Mouse (Mus musculus) erythroblast, embryonic 14.5 days (primary cell): Measurements from ENCODE around the gene Hsp90ab1. TPM values are rescaled to one million over a fixed set of nuclear protein-coding genes. Genes with fewer than 3 reads are reported as not detected.

Experiments
- H3K27me3 ChIP-seq: 2 replicates; pipeline ENCODE4 v1.6.1; 2012; ENCODE audit warnings: inconsistent platforms; ENCODE audit not compliant: control insufficient read depth
- H3K36me3 ChIP-seq: 2 replicates; pipeline ENCODE4 v1.6.1; 2012; ENCODE audit warnings: mild to moderate bottlenecking, inconsistent platforms; ENCODE audit not compliant: control insufficient read depth
- H3K4me1 ChIP-seq: 2 replicates; pipeline ENCODE4 v1.6.1; 2012; ENCODE audit warnings: inconsistent platforms; ENCODE audit not compliant: control insufficient read depth
- H3K4me3 ChIP-seq: replicated peaks from 2 replicates; pipeline ENCODE3; 2012; ENCODE audit warnings: moderate library complexity, mild to moderate bottlenecking, inconsistent platforms
- H3K9me3 ChIP-seq: 2 replicates; pipeline ENCODE4 v1.6.1; 2012; ENCODE audit warnings: low read length, inconsistent platforms, mixed read lengths; ENCODE audit not compliant: control insufficient read depth
- GATA1 ChIP-seq: IDR thresholded peaks from 2 replicates; pipeline ENCODE4 v1.6.1; 2012; ENCODE audit warnings: low read length, inconsistent platforms, mixed read lengths
- TAL1 ChIP-seq: IDR thresholded peaks from 3 replicates; pipeline ENCODE4 v1.6.1; 2012; ENCODE audit warnings: low read length, inconsistent platforms, mixed read lengths
- polyA plus RNA-seq: library from polyadenylated mRNA; stranded (reverse); fragments of >175 nt; gene quantifications from 2 replicates; pipeline ENCODE4 v1.2.3, GENCODE M21; 2012

Gene Hsp90ab1
- polyA plus RNA-seq, 1 experiment: 36.9 TPM

DNA sequence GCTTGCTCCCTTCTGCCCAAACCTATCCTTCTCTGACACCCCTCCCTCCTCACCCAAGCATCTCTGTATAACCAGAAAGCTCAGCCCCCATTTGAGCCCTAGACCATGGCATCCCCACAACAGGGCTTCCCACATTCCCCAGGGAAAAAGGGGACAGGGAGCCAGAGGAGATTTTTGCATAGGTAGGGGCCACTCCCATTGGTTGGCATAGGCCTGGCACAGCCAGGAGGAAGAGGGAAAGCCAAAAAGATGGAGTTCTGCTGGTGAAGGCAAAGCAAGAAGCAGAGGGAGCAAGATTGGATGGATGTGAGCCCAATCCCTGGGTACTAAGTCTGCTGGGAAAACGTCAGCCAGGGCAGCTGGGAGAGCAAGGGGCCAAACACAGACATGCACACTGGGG lies 30.0 kb downstream of the Hsp90ab1 start:
- TF ChIP-seq GATA1 (no peak), TAL1 (no peak)
- H3K27me3 ChIP-seq: peaks cover 91% of the 10 kb centered on the region
- no peaks in the 10 kb centered on the region for H3K4me1 ChIP-seq
- peaks cover 3% of the 10 kb centered on the region; the same call in 1 of the 2 replicates for H3K9me3 ChIP-seq
- no peaks in the 10 kb centered on the region for H3K36me3 ChIP-seq
- H3K4me3 ChIP-seq: no peak overlapping the region

- Histone ChIP-seq H3K4me1 (no peaks in the 10 kb centered on the region), H3K4me3 (no peak overlapping the region), H3K9me3 (peaks cover 3% of the 10 kb centered on the region; the same call in 1 of the 2 replicates), H3K36me3 (no peaks in the 10 kb centered on the region), H3K27me3 (peaks cover 89% of the 10 kb centered on the region)
- TF ChIP-seq TAL1 (no peak), GATA1 (no peak)
Measured at GRCm38 (mm10) chr17:45542705-45543104, 30.4 kb downstream of the Hsp90ab1 start.

GRCm38 (mm10) chr17:45542129-45542528 lies 30.9 kb downstream of the Hsp90ab1 start:
- Histone ChIP-seq H3K4me1 (no peaks in the 10 kb centered on the region), H3K27me3 (peaks cover 84% of the 10 kb centered on the region), H3K4me3 (no peak overlapping the region), H3K9me3 (peaks cover 3% of the 10 kb centered on the region; the same call in 1 of the 2 replicates), H3K36me3 (no peaks in the 10 kb centered on the region)
- TF ChIP-seq GATA1: no peak
- no peak for TF ChIP-seq TAL1

GRCm38 (mm10) chr17:45539664-45540063 lies 33.4 kb downstream of the Hsp90ab1 start:
- Histone ChIP-seq H3K4me1 (no peaks in the 10 kb centered on the region), H3K27me3 (peaks cover 81% of the 10 kb centered on the region), H3K9me3 (no peaks in the 10 kb centered on the region; the same call in 1 of the 2 replicates), H3K4me3 (no peak overlapping the region), H3K36me3 (no peaks in the 10 kb centered on the region)
- TF ChIP-seq GATA1 (no peak), TAL1 (no peak)

DNA sequence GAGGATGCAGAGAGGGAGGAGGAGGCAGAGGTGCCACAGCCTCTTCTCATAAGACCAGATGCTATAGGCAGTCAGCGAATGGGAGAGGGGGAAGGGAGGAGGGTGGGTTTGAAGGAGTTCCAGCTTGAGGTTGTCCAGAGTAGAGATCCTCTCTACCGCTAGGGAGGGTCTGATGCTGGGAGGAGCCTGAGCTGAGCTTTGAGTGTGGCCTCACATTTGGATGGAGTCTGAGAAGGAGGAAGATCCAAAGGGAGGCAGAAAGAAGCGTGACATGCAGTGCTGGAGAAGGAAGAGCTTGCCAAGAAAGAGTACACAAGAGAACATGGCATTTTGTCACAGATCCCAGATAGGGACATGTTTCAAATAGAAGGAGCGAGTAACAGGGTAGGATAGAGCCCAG lies 34.7 kb downstream of the Hsp90ab1 start:
- Histone ChIP-seq H3K4me1 (no peaks in the 10 kb centered on the region), H3K27me3 (peaks cover 76% of the 10 kb centered on the region), H3K36me3 (no peaks in the 10 kb centered on the region), H3K9me3 (no peaks in the 10 kb centered on the region), H3K4me3 (no peak overlapping the region)
- TF ChIP-seq TAL1 (no peak), GATA1 (no peak)

GRCm38 (mm10) chr17:45536264-45536663 lies 36.8 kb downstream of the Hsp90ab1 start:
- no peaks in the 10 kb centered on the region for H3K9me3 ChIP-seq
- TF ChIP-seq GATA1: no peak
- TF ChIP-seq TAL1: no peak
- H3K4me3 ChIP-seq: no peak overlapping the region
- no peaks in the 10 kb centered on the region for H3K36me3 ChIP-seq
- peaks cover 74% of the 10 kb centered on the region for H3K27me3 ChIP-seq
- no peaks in the 10 kb centered on the region for H3K4me1 ChIP-seq

DNA sequence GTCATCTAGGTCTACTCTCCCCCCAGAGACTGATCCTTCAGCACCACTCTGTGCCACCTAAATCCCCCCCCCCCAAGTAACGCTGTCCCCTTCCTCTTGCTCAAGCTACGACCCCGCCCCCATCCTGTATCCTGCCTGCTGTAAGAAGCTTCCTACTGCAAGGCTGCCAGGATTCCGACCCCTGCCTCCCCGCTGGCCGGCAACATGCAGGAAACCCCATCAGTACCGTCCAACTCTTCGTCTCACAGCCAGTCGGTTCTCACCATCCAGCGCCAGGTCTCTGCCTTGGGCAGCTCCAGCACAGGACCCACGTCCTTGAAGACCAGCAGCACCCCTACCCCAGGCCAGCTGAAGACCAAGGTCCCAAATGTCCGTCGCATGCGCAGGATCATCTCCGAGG lies 40.2 kb downstream of the Hsp90ab1 start:
- TF ChIP-seq TAL1: no peak
- no peak for TF ChIP-seq GATA1
- no peaks in the 10 kb centered on the region for H3K9me3 ChIP-seq
- peaks cover 76% of the 10 kb centered on the region for H3K27me3 ChIP-seq
- no peak overlapping the region for H3K4me3 ChIP-seq
- no peaks in the 10 kb centered on the region for H3K36me3 ChIP-seq
- H3K4me1 ChIP-seq: no peaks in the 10 kb centered on the region

- Histone ChIP-seq H3K4me3 (no peak overlapping the region), H3K27me3 (peaks cover 70% of the 10 kb centered on the region), H3K4me1 (peaks cover 2% of the 10 kb centered on the region; the same call in 1 of the 2 replicates), H3K9me3 (no peaks in the 10 kb centered on the region), H3K36me3 (no peaks in the 10 kb centered on the region)
- TF ChIP-seq TAL1: no peak
- TF ChIP-seq GATA1: no peak
Measured at GRCm38 (mm10) chr17:45530346-45530782, 42.7 kb downstream of the Hsp90ab1 start.

- no peaks in the 10 kb centered on the region for H3K9me3 ChIP-seq
- H3K4me3 ChIP-seq: no peak overlapping the region
- peaks cover 59% of the 10 kb centered on the region for H3K27me3 ChIP-seq
- peaks cover 7% of the 10 kb centered on the region for H3K4me1 ChIP-seq
- TF ChIP-seq TAL1 (no peak), GATA1 (no peak)
- no peaks in the 10 kb centered on the region for H3K36me3 ChIP-seq
Measured at GRCm38 (mm10) chr17:45526571-45526970, 46.5 kb downstream of the Hsp90ab1 start.

GRCm38 (mm10) chr17:45524961-45525360 lies 48.1 kb downstream of the Hsp90ab1 start:
- Histone ChIP-seq H3K27me3 (peaks cover 45% of the 10 kb centered on the region), H3K9me3 (no peaks in the 10 kb centered on the region), H3K4me1 (peaks cover 7% of the 10 kb centered on the region), H3K4me3 (no peak overlapping the region), H3K36me3 (peaks cover 5% of the 10 kb centered on the region)
- TF ChIP-seq GATA1: no peak
- no peak for TF ChIP-seq TAL1
